Mouse (Mus musculus) A20 (cell line): ENCODE measurements around the gene Gm39566.

Experiments
- DNase-seq: peaks from one replicate; pipeline ENCODE4 v3.0.0-alpha.2; 2011; ENCODE audit warnings: low read depth, low spot score

Gene Gm39566

GRCm38 (mm10) chr11:69761868-69762267 is 53.2 kb downstream of the Gm39566 start, which contains the start of gene Slc35g3:
Gene Slc35g3 (minus strand): TSS chr11:69761968.
- no peak for DNase-seq
